Mouse (Mus musculus) limb, embryonic 14.5 days (tissue): ENCODE measurements around the gene Gm3633. TPM values are rescaled to one million over a fixed set of nuclear protein-coding genes. Genes with fewer than 3 reads are reported as not detected.
"Not testable (repeated sequence)": the region's sequence is repeated elsewhere in the genome, so short reads cannot be mapped to it uniquely, and the experiment has no call there.

Source experiments
- ATAC-seq: fragments of 200-750 bp; cut with Nextera tagmentation; 2 replicates; pipeline ENCODE4 v1.8.0; 2017; ENCODE audit warnings: low read depth, moderate number of reproducible peaks, moderate TSS enrichment; ENCODE audit not compliant: low FRiP score
- DNase-seq: peaks from one replicate; pipeline ENCODE4 v3.0.0-alpha.2; 2015; ENCODE audit warnings: low spot score
- H3K27ac ChIP-seq: fragments of 300-500 bp; sonication (generic); replicated peaks from 2 replicates; pipeline ENCODE4 v1.5.1; 2014; ENCODE audit warnings: low read depth, mild to moderate bottlenecking, low read length, moderate library complexity, mixed read lengths
- H3K27me3 ChIP-seq: fragments of 300-500 bp; sonication (generic); 2 replicates; pipeline ENCODE4 v1.6.1; 2014; ENCODE audit warnings: low read length, mixed read lengths; ENCODE audit not compliant: control insufficient read depth, insufficient read depth
- H3K36me3 ChIP-seq: fragments of 300-500 bp; sonication (generic); 2 replicates; pipeline ENCODE4 v1.6.1; 2014; ENCODE audit warnings: mild to moderate bottlenecking, low read length, moderate library complexity, mixed read lengths; ENCODE audit not compliant: control insufficient read depth, insufficient read depth
- H3K4me1 ChIP-seq: fragments of 300-500 bp; sonication (generic); 2 replicates; pipeline ENCODE4 v1.6.1; 2014; ENCODE audit warnings: antibody characterized with exemption, low read length, mixed read lengths; ENCODE audit not compliant: control insufficient read depth, insufficient read depth
- H3K4me2 ChIP-seq: fragments of 300-500 bp; sonication (generic); replicated peaks from 2 replicates; pipeline ENCODE4 v1.6.1; 2014; ENCODE audit warnings: low read depth, mild to moderate bottlenecking, low read length, moderate library complexity; ENCODE audit not compliant: severe bottlenecking
- H3K4me3 ChIP-seq: fragments of 300-500 bp; sonication (generic); replicated peaks from 2 replicates; pipeline ENCODE4 v1.5.1; 2014; ENCODE audit warnings: low read length
- H3K9ac ChIP-seq: fragments of 300-500 bp; sonication (generic); 2 replicates; pipeline ENCODE4 v1.6.1; 2014; ENCODE audit warnings: mild to moderate bottlenecking, low read depth, low read length, moderate library complexity; ENCODE audit not compliant: severe bottlenecking
- H3K9me3 ChIP-seq: fragments of 300-500 bp; sonication (generic); 2 replicates; pipeline ENCODE4 v1.6.1; 2016; ENCODE audit warnings: low read length; ENCODE audit not compliant: control insufficient read depth
- WGBS: fragments of 180-500 bp; shearing (Covaris S2); extraction: QIAGEN DNeasy Blood & Tissue Kit; methylation state at CpG from one replicate; pipeline ENCODE4 v1.1.7; 2014; 5-methylcytosine and 5-hydroxymethylcytosine counted together
- microRNA-seq: library from miRNA; unstranded; fragments of <30 nt; microRNA quantifications from one replicate; pipeline ENCODE4, GENCODE M21; 2016
- polyA plus RNA-seq, 2 experiments: library from polyadenylated mRNA; depleted of rRNA in 1 of 2; stranded (reverse) in 1 of 2; unstranded in 1 of 2; fragments of >200 nt; fragmentation: Nextera tagmentation in 1 of 2; extraction: Ambion mirVana in 1 of 2; gene quantifications; 2 replicates each; pipeline versions ENCODE4 v1.2.1 to v1.2.3; 2012 to 2014

Gene Gm3633
- polyA plus RNA-seq (2012; rRNA removed) (not detected in 2 replicates), polyA plus RNA-seq (2014; fragmentation: Nextera tagmentation; extraction: Ambion mirVana) (not detected in 2 replicates)

GRCm38 (mm10) chr14:42641817-42642216 lies at the start of gene Gm3633:
TSS of gene Gm3633 (minus strand) at chr14:42641917.
- H3K9ac ChIP-seq, H3K36me3 ChIP-seq, DNase-seq, H3K27me3 ChIP-seq, H3K27ac ChIP-seq, H3K4me1 ChIP-seq, H3K4me2 ChIP-seq, H3K4me3 ChIP-seq, ATAC-seq, H3K9me3 ChIP-seq: not testable (repeated sequence)
- WGBS: 80% methylated on average over 1 of the region's 2 CpGs

GRCm38 (mm10) chr14:42655638-42656037 lies 13.9 kb upstream of the Gm3633 start, which contains the start of gene Gm10378:
TSS of gene Gm10378 (plus strand) at chr14:42655938.
- H3K27me3 ChIP-seq, ATAC-seq, DNase-seq, H3K4me3 ChIP-seq, H3K9me3 ChIP-seq, H3K36me3 ChIP-seq, H3K4me1 ChIP-seq, H3K4me2 ChIP-seq, H3K9ac ChIP-seq, H3K27ac ChIP-seq: not testable (repeated sequence)
- WGBS: no CpG with 5 or more reads among the region's 1 CpGs

- no CpG with 5 or more reads among the region's 3 CpGs for WGBS
- not testable (repeated sequence) for ATAC-seq, H3K4me3 ChIP-seq
Measured at GRCm38 (mm10) chr14:42599782-42600181, 41.9 kb downstream of the Gm3633 start, which contains the start of gene Gm17124. TSS of gene Gm17124 (minus strand) at chr14:42599882.

More at GRCm38 (mm10) chr14:42599782-42600181, 41.9 kb downstream of the Gm3633 start, which contains the start of gene Gm17124:
- H3K36me3 ChIP-seq, H3K27ac ChIP-seq, H3K4me1 ChIP-seq, H3K27me3 ChIP-seq, H3K4me2 ChIP-seq, H3K9me3 ChIP-seq, H3K9ac ChIP-seq, DNase-seq: not testable (repeated sequence)

Small RNA genes within 50 kb of the gene (microRNA-seq; reads per million reads assigned to microRNA genes)
- gene Gm23620 (not detected), gene Gm25228 (not detected)

Other genes with a start within 250 kb of the Gm3633 start
- not detected in 2 replicates for gene Gm8005, start 202.2 kb downstream of the Gm3633 start, polyA plus RNA-seq (2012; rRNA removed)
- gene Gm8005, start 202.2 kb downstream of the Gm3633 start, polyA plus RNA-seq (2014; fragmentation: Nextera tagmentation; extraction: Ambion mirVana): not detected in 2 replicates
- not detected in 2 replicates for gene Gm8011, start 178.0 kb downstream of the Gm3633 start, polyA plus RNA-seq (2012; rRNA removed)
- not detected in 2 replicates for gene Gm8011, start 178.0 kb downstream of the Gm3633 start, polyA plus RNA-seq (2014; fragmentation: Nextera tagmentation; extraction: Ambion mirVana)
- not detected in 2 replicates for gene Gm8020, start 139.6 kb downstream of the Gm3633 start, polyA plus RNA-seq (2012; rRNA removed)
- gene Gm8020, start 139.6 kb downstream of the Gm3633 start, polyA plus RNA-seq (2014; fragmentation: Nextera tagmentation; extraction: Ambion mirVana): not detected in 2 replicates
- gene Gm8024, start 117.6 kb downstream of the Gm3633 start, polyA plus RNA-seq (2012; rRNA removed): not detected in 2 replicates
- gene Gm8024, start 117.6 kb downstream of the Gm3633 start, polyA plus RNA-seq (2014; fragmentation: Nextera tagmentation; extraction: Ambion mirVana): not detected in 2 replicates
- gene Gm17124, start 42.0 kb downstream of the Gm3633 start, polyA plus RNA-seq (2012; rRNA removed): not detected in 2 replicates
- not detected in 2 replicates for gene Gm17124, start 42.0 kb downstream of the Gm3633 start, polyA plus RNA-seq (2014; fragmentation: Nextera tagmentation; extraction: Ambion mirVana)
- not detected in 2 replicates for gene Gm10378, start 14.0 kb upstream of the Gm3633 start, polyA plus RNA-seq (2012; rRNA removed)
- not detected in 2 replicates for gene Gm10378, start 14.0 kb upstream of the Gm3633 start, polyA plus RNA-seq (2014; fragmentation: Nextera tagmentation; extraction: Ambion mirVana)
- gene Gm3015, start 126.9 kb upstream of the Gm3633 start, polyA plus RNA-seq (2012; rRNA removed): not detected in 2 replicates
- not detected in 2 replicates for gene Gm3015, start 126.9 kb upstream of the Gm3633 start, polyA plus RNA-seq (2014; fragmentation: Nextera tagmentation; extraction: Ambion mirVana)
- not detected in 2 replicates for gene Gm10377, start 156.1 kb upstream of the Gm3633 start, polyA plus RNA-seq (2012; rRNA removed)
- not detected in 2 replicates for gene Gm10377, start 156.1 kb upstream of the Gm3633 start, polyA plus RNA-seq (2014; fragmentation: Nextera tagmentation; extraction: Ambion mirVana)
- not detected in 2 replicates for gene Gm21977, start 211.6 kb upstream of the Gm3633 start, polyA plus RNA-seq (2012; rRNA removed)
- not detected in 2 replicates for gene Gm21977, start 211.6 kb upstream of the Gm3633 start, polyA plus RNA-seq (2014; fragmentation: Nextera tagmentation; extraction: Ambion mirVana)